Mouse (Mus musculus) regulatory T cell (primary cell): Measurements from ENCODE around the gene Slc22a1.

Source experiments
- in situ Hi-C: fragments of 300-600 bp; cut with MboI, MseI; formaldehyde crosslinking; loops from one replicate; pipeline ENCODE4 v1.15.1; 2025; ENCODE audit warnings: high pct_unique_total_duplicates

Slc22a1 gene

DNA sequence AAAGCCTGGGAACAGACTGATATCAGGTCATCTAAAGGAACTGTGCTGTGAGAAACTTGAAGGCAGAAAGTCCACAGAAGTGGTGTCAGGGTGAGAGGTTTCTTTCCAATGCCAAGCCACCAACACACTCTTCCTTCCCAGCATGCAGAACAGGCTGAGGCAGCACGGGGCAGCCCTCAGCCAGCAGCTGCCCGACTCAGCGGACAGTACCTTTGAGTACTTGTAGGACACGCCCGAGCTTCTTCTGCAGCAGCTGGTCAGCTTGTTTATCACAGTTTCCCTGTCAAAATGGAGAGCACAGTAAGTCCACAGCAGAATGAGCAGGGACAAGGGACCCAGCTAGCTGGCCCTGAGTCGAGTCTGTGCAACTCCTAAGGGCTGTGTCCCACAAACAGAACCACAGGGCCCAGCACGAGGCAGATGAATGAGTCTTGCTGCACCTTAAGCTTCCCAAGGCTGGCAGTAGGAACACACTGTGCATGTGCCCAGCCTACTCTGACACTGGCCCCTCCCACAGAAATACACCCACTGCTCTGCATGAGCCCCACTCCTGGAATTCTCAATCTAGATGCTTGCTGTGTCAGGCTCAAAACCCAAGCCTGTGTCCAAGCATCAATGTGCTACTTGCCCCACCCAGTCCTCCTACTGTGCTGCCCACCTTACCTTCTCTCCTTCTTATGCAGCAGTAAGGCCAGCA is 9.4 kb upstream of the Slc22a1 start:
- in situ Hi-C loops, result no loop called here

DNA sequence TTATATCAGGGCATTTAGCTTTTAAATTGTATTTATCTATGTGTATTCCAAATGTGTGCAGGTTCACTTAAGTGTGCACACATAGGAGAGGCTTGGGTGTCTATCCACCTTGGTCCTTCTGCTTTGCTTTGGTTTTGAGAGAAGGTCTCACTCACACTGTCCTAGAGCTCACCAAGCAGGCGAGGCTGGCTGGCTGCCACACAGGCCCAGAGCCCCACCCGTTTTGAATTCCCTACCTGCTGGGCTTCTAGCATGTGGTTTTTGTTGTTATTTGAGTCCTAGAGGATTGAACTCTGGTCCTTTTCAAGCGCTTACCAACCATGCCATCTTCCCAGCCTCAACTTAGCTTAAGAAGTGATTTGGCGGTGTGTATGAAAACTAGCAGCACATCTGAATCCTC is 8.8 kb upstream of the Slc22a1 start:
- in situ Hi-C loops, result no loop called here

DNA sequence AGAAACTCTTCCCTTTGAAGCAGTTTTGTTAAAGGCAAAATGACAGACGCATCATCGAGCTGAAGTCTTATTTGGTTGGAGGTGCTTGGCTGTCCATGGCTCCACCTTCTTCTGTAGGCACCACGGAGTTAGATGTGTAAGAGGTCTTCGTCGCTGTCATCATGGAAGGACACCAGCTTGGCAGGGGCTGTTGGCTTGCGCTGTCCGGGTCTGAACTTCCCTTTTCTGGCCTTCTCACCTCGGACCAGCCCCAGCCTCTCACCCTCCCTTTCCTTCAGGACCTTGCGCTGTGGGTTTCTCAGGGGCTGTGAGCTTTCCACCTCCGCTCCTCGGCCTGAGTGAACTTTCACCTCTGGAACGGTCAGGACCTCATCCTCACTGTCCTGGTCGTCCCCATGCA is 8.0 kb upstream of the Slc22a1 start:
- in situ Hi-C loops, result no loop called here

DNA sequence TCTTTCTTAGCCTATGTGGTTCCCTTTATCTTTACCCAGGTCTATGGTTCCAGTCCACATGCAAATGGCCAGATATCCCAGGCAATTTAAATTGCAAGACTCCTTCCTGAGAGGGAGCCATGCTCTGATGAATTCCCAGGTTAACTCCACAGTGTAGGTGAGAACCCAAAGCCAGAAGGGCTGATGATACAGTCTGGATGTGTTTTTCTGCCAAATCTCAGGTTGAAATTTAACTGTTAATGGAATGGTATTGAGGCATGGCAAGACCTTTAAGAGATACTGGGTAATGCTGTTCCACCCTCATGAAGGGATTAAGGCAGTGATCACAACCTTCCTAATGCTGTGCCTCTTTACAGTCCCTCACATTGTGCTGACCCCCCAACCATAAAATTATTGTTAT is 2.6 kb upstream of the Slc22a1 start:
- in situ Hi-C loops, result loop anchor here (10.0 kb wide), 1 partner anchor 423 kb away; no protein-coding TSS in a partner anchor

DNA sequence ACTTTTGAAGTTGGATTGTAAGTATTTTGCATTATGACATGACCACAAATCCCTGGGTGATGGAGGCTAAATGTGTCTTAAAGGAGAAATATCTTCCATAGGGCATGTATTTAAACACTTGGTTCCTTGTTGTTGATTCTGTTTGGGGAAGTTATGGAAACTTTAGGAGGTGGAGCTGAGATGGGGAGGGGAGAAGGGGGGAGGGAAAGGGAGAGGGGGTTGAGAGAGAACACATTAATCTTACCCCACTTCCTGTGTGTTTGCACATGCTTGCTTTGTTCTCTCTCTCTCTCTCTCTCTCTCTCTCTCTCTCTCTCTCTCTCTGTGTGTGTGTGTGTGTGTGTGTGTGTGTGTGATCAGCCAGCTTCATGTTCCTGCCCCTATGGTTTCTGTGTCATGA is 1.5 kb upstream of the Slc22a1 start:
- in situ Hi-C loops, result loop anchor here (10.0 kb wide), 1 partner anchor 422 kb away; no protein-coding TSS in a partner anchor

DNA sequence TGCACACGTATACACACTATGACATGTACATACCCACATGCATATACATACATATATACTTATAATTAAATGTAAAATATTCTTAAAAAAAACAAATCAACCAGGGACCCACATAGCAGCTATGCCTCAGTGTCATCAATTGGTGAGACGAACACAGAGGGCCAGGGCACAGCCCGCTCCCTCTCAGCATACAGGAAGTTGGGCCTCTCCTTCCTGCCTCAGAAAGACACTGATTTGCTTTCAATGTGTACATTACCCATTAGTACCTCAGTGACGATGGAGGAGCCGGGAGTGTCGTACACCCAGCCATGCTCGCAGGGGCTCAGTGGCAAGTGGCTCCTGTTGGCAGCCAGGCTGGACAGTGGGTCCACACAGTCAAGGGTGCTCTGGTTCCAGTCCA is 649 bp downstream of the Slc22a1 start:
- in situ Hi-C loops, result loop anchor here (10.0 kb wide), 1 partner anchor 420 kb away; no protein-coding TSS in a partner anchor

DNA sequence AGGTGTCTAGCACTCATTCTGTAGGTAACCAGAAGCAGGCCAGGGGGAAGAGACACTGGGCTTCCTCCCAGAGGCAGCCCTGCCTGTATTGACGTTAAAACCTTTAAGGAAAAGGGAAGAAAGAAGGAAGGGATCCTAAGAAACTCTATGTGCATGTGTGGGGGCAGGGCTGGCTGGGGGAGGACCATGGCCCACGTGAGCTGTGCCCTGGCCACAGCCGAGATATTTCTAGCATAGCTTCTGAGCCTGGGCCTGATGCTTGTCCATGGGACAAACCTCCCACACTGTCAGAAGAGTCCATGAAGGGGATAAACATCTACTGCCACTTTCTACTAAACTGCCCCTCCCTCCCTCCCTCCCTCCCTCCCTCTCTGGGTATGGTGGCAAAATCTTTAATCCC is 1.8 kb downstream of the Slc22a1 start:
- in situ Hi-C loops, result loop anchor here (10.0 kb wide), 1 partner anchor 419 kb away; no protein-coding TSS in a partner anchor

DNA sequence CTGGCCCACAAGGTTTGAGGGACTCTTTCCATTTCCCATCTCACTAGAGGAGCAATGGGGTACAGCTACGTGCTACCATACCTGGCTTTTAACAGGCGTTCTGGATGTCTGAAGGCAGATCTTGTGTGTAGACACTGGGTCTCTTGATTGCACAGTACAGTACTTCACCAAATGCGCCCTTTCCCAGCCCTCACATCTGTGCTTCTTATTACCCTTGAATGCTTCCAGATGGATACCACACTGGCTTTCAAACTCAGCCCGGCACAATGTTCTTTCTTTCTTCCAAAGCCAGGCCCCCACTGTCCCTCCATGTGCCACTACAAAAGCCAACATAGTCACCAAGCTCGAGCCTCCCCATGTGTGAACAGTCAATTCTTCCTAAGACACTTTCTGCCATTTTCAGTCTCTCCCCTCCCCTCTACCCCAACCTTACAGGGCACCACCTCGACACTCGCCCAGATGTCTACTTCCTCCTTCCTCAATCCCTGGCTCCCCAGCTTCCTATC is 3.3 kb downstream of the Slc22a1 start:
- in situ Hi-C loops, result loop anchor here (10.0 kb wide), 1 partner anchor 418 kb away; no protein-coding TSS in a partner anchor

DNA sequence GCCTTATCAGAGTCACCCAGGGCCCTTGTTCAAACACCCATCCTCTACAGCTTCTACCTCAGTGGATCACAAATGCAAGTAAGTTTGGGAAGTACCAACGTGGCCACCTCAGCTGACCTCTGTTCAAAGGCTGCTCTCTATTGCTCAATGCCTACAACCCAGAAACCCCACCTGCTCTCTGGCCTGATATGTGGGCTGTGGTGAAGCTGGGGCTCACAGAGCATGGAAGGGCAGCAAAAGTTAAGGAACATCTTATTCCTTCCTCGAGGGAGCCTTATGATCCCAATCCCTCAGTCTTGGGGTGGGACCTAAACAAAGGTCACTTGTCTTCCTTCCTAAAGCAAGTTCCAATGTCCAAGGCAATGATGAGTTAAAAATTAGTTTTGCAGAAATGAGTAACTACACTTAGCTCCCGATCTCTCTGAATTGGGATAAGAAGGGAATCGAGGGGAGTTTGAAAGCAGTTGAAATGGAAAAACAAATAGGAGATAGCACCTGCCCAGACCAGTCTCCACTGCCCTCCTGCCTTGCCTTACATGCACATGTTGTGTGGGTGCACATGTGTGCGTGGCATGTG is 4.5 kb downstream of the Slc22a1 start:
- in situ Hi-C loops, result loop anchor here (10.0 kb wide), 1 partner anchor 416 kb away; no protein-coding TSS in a partner anchor

DNA sequence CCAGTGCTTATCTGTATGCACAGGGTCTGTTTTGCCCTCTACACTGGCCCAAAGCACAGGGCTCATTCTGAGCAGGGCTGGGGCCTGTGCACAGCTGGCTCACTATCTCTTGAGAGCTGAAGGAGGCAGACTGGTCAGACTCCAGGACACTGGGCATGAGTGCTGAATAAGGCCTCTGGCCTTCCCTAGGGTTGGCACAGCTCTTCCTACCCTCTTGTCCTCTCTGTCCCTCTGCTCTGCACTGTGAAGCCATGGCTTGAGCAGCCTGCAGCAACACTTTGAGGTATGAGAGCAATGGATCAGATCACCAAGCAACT is 6.3 kb downstream of the Slc22a1 start:
- in situ Hi-C loops, result loop anchor here (10.0 kb wide), 1 partner anchor 245 kb away; no protein-coding TSS in a partner anchor

DNA sequence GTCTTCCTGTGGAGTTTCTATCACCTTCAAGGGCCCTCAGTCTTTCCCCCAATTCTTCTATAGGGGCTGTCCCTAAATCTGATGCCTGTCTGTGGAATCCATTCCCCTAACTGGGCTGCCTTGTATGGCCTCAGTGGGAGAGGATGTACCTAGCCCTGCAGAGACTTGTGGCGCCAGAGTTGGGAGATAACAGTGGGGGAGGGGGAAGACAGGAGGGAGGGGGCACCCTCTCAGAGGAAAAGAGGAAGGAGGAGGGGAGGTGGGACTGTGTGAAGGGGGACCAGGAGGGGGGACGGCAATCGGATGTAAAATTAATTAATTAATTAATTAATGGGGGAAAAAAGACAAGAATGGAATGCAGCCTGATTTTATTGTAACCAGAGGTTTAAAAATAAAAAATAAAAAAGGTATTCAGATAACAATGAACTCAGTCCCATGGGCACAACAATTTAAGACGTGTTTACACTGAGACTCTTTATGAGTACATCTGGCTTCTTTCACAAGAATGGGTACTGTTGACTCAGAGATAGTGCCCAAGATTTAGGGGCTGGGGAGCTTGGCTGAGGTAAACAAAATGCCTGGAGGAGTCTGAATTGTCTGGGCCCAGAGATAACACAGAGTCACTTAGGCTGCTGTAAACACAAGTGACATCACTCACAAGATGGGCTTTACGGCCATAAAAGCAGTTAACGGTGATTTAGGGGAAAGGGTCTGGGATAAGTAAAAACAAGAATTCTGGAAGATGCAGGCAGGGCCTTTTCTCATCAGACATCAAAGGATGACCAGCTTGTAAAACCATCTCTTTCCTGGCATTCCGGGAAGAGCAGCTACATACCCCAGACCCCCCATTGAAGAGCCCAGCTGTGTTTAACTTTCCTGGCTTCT is 6.9 kb downstream of the Slc22a1 start:
- in situ Hi-C loops, result loop anchor here (10.0 kb wide), 1 partner anchor 244 kb away; no protein-coding TSS in a partner anchor

DNA sequence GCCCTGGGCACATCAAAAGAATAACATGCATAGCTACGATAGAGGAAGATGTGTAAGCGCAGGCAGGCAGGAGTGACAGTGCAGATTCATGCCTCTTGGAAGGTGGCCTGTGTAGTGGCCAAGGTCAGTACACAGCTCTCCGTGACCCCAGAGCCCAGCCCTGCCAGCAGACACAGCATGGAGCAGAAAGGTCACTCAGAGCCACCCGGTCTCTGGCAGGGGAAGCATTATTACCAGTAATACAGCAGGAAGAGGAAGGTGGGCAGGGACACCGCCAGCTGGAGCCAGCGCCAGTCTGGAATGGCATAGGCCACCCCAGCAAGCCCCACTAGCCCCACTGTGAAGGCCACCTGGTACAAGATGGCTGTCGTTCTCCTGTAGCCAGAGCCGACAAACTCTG is 11.5 kb downstream of the Slc22a1 start:
- in situ Hi-C loops, result loop anchor here (10.0 kb wide), 1 partner anchor 239 kb away; no protein-coding TSS in a partner anchor

DNA sequence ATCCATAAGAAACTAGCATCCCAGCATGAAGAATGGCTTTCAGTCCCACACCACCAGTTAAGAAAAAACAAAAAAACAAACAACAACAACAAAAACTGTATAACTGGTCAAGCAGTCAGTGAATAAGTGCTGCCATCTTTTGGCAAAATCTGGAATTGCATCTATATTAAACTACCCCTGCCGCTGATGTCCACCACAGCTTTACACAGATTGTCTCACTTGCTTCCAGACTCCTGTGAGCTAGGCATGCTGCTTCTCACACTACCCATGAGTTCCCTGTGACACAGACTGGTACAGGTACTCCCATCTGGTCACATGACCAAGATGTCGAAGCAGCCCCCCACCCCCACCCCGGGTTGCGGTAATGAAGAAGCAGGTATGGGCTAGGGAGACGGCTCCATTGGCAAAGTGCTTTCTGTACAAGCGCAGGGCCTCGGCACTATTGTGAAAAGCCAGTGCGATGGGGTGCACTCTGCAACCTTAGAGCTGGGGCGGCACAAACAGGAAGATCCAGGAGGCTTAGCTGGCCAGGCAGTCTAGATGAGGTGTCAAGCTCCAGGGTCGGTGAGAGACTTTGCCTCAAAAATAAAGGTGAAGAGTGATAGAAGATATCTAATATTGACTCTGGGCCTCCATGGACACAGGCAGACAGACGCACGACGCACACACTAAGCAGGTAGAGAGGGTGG is 14.9 kb downstream of the Slc22a1 start:
- in situ Hi-C loops, result loop anchor here (10.0 kb wide), 1 partner anchor 236 kb away; no protein-coding TSS in a partner anchor

DNA sequence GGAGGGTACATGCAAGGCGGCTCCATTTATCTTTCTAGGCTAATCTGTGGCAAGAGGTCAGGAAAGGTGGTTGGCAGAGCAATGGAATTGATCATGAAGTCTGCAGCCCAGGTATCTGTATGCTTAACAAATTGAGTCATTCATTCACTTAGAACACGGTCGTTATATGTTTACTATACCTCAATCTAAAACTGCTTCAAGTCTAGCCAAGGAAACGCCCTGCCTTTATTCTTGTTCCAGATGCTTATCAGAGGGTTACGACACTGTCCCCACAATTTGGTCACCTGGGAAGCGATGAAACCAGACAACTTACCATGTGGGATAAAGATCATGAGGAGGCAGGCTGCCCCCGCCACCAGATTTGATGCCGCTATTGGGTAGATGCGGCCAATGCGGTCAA is 16.4 kb downstream of the Slc22a1 start:
- in situ Hi-C loops, result loop anchor here (5.0 kb wide), 1 partner anchor 122 kb away; no protein-coding TSS in a partner anchor

DNA sequence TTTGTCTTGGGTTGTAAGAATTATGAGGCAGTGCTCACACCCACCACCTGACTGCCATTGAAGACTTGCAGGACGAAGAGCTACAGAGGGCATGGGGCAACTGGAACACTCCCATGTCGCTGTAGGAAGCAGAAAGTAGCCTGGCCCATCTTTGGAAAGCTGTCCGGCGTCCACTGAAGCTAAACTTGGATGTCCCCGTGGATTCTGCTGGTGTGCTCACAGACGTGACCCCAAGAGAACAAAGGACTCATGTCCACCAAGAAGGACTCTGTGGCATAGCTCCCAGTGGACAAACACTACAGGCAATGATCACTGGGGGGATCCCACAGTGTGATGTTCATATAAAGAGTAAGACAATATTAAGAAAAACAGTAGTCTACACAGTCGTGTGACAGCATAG is 16.8 kb downstream of the Slc22a1 start:
- in situ Hi-C loops, result loop anchor here (5.0 kb wide), 1 partner anchor 121 kb away; no protein-coding TSS in a partner anchor

DNA sequence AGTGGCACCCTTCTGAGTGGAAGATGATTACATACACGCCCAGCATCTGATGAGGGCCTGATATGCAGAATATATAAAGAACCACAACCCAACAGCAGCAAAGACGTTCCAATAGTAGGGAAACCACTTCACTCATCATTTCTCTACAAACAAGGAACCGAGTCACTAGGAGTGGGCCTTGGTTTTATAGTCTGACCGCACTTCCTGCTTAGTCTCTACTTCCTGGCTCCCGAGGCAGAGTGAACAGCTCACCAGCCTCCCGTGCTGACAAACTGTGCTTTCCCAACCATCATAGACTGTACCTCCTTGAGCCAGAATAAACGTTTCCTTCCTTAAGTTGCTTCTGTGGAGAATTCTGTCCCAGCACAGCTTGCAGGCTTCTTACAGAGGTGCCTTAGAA is 19.8 kb downstream of the Slc22a1 start:
- in situ Hi-C loops, result loop anchor here (5.0 kb wide), 1 partner anchor 119 kb away; no protein-coding TSS in a partner anchor

DNA sequence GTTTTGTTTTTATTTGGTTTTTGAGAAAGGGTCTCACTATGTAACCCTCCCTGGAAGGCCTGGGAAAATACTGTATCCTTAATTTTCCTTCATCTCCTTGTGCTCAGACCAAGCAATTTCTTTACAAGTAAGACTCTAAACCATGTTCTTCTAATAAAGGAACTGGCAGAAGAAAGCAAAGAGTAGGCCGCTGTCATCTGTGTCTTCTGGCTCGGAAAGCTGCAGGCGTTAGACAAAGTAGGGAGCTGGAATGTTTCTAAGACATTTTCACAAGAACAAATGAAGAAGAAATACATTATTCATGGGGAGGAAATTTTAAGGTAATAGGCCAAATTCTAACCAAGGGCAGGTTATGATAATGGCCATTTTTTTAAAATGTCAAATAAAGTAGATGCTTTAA is 21.6 kb downstream of the Slc22a1 start:
- in situ Hi-C loops, result no loop called here

DNA sequence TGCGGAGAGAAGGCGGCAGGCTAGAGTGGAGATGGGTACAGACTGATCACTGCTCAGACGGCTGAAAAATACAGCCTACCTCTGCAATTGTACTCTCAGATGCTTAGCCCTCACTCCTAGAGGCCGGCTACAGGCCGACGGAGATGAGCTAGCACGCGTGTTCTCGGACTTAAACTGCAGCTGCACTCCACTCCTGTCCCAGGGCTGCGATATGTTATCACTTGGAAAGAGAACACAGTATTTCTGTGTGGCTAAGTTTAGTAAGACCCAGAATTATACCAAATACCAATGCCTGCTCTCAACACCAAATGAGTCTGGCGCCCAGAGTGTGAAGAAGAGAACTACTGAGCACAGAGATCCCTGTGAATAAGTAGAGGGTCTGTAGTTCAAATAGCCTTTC is 23.0 kb downstream of the Slc22a1 start:
- in situ Hi-C loops, result no loop called here

DNA sequence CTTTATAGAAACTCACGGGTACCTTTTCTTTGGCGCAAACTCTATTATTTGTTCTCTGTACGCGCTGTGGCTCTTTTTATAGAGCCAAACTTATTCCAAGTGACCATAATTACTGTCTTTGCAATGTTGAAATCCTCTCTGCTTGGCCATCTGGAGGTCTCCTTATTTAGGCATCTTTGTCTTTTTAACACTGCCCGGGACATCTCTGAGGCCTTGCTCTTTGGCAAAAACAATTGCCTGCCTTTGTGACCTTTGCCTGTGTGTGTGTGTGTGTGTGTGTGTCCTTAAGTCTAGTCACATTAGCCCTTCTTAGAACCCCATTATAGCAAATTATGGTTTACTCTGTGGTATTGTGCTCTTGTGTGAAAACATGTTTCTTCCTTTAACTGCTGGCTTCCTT is 30.2 kb downstream of the Slc22a1 start:
- in situ Hi-C loops, result no loop called here

DNA sequence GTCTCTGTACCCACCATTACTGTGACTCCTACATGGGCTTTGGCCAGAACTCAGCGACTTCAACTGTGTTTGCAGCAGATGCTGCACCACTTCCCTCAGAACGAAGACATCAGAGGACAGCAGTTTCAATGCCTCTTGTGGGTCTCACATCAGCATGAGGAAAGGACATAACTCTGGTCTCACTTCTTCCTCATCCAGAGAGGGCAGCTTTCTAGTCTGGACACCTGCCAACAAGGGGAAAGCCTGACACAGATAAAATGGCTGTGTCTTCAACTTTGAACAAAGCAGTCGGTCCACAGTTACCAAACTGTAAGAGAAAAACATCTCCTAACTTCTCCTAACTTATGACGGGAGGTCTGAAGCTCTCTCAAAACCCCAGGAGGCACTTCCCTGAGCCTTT is 34.5 kb downstream of the Slc22a1 start:
- in situ Hi-C loops, result no loop called here

DNA sequence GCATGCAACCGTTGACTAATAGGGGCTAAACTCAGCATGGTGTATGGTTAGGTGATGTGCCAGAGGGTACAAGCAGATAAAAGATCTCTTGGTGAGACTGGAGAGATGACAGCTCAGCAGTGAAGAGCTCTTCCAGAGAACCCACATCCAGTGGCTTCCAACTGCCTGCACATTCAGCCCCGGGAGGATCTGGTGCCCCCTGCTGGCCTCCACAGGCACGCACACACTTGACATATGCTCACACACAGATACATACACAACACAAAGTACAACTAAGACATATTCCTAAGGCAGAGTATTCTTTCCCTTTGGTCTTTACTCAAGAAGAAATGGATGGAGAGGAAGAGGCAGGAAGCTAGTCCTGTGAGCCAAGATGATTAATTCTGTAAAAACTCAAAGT is 36.0 kb downstream of the Slc22a1 start:
- in situ Hi-C loops, result loop anchor here (10.0 kb wide), 1 partner anchor 235 kb away; no protein-coding TSS in a partner anchor
